Mouse (Mus musculus) stomach, postnatal 0 days (tissue): ENCODE data around the gene Prcp.

ENCODE experiments used
- CTCF ChIP-seq: IDR thresholded peaks from 2 replicates; pipeline ENCODE4 v1.5.1; 2016; ENCODE audit warnings: antibody characterized with exemption, low read depth, mild to moderate bottlenecking, moderate library complexity
- EP300 ChIP-seq: optimal IDR thresholded peaks from 2 replicates; pipeline ENCODE3; 2016; ENCODE audit warnings: antibody characterized with exemption

- no peak for TF ChIP-seq CTCF
- no peak for TF ChIP-seq EP300
These were observed 37.0 kb upstream of the Prcp start for GRCm38 (mm10) chr7:92837226-92837625.
